Mouse (Mus musculus): Measurements from ENCODE around the gene Gps2.
"Not testable (repeated sequence)": the region's sequence is repeated elsewhere in the genome, so short reads cannot be mapped to it uniquely, and the experiment has no call there.

The Gps2 gene

DNA sequence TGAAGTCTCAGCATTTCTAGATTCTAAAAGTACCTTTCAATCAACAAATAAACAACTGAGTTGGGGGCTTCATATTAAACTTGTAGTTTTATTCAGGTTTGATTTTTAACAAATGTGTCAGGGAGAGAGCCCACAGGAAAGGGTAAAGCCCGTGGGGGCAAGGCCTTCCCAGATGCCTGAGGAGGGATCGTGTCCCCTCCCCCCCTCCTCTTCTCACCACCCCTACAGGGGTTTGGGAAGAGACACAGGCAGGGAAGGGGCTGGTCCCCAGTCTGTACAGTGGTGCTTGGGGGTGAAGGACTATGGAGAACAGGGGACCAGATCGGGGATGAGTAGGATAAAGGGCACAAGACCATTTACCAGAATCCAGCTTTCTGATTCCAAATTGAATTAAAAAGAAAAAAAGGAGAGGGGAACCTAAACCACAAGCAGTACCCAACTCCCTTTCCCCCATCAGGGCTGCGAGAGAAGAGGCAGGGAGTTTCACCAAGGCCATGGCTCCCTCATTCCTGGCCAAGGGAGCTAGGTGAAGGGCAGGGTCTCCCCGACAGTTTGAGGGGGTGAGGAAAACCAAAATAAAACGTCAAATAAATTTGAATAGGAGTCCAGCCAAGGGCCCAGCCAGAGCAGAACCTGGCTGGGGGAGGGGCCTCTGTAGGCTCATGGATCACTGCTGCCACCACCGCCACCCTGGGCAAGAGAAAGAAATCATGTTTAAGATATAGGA is 3.1 kb downstream of the Gps2 start:
- not testable (repeated sequence) for DNase-seq (ENCODE audit: low read depth, low spot score)

DNA sequence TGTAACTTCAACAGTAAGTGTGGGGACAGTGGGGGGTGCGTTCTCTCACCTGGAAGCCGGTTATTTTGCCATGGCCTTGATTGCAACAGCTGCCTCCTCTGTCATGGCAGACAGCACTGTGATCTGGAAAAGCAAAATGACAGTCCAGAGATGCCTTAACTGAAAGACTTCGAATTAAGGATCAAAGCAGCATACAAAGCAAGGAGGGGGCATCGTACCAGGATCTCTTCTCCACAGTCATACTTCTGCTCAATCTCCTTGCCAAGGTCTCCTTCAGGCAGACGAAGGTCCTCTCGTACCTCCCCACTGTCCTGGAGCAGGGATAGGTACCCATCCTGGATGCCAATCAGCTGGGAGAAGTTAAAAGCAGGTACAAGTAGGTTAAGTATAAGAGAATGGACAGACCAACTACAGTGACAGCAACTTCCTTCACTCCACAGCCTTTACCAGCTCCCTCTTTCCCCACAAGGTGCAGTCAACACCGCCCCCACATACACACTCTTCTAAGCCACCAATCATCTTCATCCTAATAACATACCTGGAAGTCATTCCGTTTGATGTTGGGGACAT is 3.8 kb downstream of the Gps2 start:
- DNase-seq (ENCODE audit: low read depth, low spot score): no peak

DNA sequence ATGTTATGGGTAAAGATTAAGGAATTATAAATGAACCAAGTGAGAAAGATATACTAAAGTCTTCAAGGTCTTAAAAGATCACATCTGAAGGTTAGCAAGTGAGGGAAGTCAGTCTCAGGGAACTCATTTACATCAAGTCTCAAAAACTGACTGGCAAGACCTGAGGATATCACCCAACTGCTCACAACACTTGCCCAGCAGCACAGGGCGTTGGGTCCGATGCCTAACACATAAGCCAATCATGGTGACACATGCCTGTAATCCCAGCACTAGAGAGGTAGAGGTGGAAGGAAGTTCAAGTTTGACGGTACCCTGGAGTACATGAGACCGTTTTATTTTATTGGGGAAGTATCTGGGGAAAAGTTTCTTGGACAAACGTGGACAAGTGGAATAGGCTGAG is 4.4 kb downstream of the Gps2 start:
- no peak for DNase-seq (ENCODE audit: low read depth, low spot score)

DNA sequence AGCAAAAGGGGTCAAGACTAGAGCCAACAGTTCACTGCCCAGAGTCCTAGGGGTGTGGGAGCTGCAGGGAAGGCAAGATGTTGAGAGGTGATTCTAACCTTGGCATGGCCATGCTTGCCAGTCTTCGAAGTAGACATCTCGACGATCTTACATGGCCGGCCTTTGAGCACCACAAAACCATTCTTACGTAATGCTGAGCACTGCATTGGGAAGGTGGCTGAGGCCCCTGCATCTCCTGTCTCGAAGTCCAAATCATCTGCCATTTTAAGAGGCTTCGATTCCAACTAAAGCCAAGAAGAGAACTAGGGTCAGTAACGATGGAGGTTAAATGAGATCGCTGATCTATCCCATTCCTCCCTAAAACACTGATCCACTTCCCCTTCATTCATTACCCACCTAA is 5.4 kb downstream of the Gps2 start:
- no peak for DNase-seq (ENCODE audit: low read depth, low spot score)

DNA sequence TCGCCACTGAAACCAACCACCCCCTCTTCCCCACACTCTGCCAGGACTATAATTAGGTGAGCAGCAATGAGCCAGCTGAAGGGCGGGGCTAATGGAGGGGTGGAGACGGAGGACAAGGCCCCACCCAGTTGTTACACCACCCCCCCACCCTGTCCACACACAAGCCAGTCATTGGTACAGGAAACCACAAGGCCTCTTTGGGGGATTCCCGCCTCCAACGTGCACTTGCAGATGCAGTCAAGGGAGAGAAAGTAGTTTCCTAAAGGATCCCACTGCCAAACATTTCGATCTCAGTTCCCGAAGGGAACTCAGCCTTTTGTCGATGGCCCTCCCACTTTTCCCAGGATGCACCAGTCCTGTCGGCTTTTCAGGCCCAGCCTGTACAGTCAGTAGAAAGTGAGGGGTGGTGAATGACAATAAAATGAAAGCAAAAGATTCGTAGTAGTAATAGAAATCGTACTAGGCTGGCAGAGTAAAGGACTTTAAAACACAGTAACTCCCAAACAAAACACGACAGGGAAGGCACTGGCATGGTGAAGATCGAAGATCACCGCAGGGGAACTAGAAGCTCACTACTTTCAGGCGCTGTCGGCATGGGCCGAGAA is 6.1 kb downstream of the Gps2 start:
- DNase-seq (ENCODE audit: low read depth, low spot score): no peak

DNA sequence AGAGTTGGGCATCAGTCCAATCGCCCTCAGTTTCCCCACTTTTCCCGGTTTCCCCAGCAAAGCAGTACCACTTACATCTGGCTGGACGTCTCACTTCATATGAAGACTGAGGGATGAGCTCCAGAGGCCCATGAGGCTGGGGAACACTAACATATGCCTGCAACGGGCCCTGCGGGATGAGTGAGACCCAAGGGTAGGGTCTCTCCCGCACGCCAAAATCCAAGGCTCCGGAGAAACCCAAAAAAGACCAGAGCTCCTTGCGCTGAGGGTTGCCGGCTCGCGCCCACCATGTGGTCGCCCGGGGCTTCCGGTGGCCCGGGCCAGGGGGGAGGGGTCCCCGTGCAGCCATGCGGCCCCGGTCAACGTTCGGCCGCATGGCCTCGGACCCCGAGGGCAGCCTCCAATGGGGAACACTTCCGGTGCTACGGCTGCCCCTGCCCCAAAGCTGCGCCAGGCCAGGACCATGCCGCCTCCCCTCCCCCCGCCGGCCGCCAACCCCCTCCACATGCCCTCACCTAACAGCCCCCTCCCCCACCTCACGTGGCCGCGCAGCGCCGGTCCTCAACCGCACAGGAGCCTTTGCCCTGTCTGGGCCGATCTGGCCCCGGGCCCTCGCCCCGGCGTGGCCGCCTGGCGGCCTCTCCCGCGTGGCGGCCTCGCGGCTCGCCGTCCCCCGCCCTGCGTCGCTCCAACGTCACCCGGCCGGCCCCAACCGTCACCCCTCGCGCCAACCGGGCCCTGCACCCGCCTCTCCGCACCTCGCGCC is 6.8 kb downstream of the Gps2 start:
- DNase-seq (ENCODE audit: low read depth, low spot score): no peak

DNA sequence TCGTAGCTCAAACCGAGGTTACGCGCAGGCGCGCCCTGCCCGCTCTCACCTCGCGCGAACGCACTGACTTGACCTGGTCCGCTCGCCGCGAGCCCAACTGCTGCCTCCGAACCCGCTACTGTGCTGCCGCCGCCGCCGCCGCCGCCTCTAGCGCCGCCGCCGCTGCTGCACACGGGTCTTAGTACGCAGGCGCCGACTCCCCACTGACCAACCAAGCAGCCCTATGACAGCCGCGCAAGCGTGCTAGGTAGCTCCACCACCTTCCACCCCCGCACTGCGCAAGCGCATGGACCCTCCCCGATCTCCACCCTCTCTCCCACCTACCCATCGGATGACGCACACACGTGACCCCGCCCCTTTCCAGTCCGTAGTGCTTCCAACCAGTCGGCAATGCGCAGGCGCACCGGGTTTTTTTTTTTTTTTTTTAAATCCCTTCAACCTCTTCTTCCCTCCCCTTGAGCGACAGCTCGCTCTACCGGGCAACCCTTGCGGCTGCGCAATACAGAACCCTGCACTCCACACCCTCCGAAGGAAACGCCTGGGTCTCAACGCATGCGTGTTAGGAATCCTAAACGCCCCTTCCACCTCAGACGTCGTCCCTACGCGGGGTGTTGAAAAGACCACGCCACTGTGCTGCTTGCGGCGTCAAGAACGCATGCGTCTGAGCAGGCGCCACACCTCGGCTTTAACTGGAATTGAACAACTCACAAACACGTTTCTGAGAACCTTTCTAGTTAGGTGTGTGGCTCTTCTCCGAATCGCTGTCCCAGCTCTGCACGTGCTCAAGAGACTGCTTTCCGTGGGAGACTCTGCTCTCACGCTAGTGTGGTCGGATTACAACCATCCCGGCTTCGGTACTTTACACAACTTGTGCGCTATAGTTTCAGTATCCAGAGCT is 7.7 kb downstream of the Gps2 start, which contains the start of gene Eif5a:
Eif5a (minus strand) TSS at position 845 of the 898 bp plus-strand sequence.
- peak; percentile 100 for DNase-seq (ENCODE audit: low read depth, low spot score)

DNA sequence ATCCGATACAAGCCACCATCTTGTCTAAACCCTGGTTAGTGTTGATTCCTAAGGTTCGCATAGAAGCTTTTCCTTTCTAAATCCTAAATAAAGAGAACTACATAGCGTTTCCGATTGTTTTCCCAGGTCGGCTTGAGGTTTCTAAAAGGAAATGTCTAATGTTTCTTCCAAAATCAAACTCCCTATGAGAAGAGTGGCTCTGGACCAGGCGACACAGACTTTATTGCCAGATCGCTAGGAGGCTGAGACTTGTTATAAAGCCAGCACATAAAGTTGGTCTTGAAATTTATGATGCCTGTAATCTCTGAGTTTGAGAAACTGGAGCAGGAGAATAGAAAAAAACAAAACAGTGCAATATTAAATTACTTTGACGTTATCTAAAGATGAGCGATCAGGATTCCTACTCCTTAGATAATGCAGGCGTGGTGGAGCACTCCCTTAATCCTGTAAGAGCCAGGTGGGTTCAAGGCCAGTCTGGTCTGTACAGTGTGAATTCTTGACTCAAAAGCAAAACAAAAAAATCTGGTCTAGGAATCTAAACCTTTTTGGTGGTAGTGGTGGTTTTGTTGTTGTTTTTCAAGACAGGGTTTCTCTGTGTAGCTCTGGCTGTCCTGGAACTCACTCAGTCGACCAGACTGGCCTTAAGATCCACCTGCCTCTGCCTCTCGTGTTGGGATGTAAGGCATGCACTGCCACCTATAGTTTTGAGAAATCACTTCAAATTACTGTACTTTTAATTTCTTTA is 8.5 kb downstream of the Gps2 start:
- no peak for DNase-seq (ENCODE audit: low read depth, low spot score)

DNA sequence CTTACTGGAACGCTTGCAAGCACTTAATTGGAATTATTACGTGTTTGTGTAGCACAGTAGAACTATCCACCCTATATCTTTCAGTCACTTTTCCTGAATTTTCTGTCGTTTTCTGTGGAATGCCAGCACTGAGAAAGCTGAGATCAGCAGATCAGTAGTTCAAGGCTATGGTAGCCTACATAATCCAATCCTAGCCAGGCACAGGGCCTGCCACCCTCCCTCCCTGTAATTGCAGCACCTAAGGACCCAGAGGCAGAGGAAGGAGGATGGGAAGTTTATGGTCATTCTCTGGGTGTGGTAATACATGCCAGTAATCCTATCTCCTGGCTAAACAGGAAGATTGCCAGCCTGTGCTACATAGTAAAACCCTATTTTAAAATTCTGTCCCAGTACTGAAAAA is 9.1 kb downstream of the Gps2 start:
- DNase-seq (ENCODE audit: low read depth, low spot score): no peak

DNA sequence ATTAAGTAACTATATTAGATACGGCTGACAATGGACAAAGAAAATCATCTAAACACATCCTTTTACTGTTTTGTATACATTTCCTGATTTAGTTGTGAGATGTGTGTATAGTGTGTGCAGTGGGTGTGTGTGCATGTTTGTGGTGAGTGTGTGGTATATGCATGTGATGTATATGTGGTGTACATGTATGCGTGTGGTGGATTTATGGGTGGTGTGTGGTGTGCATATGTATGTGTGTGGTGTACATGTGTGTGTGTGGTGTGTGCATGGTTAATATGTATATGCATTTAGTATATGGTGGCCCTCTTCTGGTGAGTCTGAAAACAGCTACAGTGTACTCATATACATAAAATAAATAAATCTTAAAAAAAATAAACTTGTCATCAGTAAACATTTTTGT is 13.8 kb downstream of the Gps2 start:
- DNase-seq (ENCODE audit: low read depth, low spot score): no peak

DNA sequence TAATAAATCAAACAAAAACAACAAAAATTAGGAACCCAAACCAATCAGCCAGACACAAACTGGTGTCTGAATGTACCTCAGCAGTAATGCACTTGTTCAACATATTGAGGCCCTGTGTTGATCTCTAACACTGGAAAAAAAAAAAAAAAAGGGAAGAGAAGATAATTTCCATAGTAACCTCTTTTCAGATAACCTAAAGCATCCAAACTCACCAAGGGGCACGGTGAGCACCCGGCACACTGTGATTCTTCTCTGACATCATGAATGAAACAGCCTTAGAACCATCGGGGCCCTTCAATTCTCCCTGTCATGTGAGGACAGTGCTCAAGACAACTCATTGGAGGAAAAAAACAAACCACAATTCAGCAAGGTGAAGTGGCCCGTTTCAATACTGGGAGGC is 16.0 kb downstream of the Gps2 start:
- DNase-seq (ENCODE audit: low read depth, low spot score): no peak

DNA sequence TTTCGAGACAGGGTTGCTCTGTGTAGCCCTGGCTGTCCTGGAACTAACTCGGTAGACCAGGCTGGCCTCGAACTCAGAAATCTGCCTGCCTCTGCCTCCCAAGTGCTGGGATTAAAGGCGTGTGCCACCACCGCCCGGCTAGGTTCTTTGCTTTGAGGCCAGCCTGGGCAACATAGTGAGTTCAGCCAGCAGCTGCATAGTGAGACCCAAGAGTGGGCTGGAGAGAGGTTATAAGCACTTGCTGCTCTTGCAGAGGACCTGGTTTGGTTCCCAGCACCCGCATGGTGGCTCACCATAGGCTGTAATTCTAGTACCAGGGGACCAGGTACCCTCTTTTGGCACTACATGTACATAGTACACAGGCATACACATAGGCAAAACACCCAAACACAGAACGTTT is 16.5 kb downstream of the Gps2 start:
- not testable (repeated sequence) for DNase-seq (ENCODE audit: low read depth, low spot score)

DNA sequence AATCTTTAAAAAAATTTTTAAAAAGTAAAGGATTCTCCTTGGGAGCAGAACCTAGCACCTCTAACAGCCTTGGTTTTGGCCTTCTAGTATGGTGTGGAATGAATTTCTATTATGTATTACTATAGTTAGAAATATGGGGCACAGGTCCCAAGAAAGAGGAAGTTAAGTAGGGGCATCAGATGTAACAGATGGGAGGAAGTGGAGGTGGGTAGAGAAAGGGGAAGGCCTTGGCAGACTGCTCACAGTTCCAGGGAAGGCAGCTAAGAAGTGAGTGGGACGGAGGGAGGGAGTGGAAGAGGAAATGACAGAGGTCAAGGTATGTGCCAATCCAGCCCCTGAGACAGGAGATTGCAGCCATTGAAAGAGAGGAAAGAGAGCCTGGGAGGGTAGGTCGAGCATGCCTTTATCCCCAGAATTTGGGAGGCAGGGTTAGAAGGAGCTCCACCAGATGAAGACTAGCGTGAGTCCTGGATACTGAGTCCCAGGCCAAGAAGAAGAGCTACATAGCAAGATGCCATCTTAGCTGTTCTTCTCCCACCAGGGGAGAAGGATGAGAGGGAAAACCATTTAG is 17.4 kb downstream of the Gps2 start:
- no peak for DNase-seq (ENCODE audit: low read depth, low spot score)

DNA sequence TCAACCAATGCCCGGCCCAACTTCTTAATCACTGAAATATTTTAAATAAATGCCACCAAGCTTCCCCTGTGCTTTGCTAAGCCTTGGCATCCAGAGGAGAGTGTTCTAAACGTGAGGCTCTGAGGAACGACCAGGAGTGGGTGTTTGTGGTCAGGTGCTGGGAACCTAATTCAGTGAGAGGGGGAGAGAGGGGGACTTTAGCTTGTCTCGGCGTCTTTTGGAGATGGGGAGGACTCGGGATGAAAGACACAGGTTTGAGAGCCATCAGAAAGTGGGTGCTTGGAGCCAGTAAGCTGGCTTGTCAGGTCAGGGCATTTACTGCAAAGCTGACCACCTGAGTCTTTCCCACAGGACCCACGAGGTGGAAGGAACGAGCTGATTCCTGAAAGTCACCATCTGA is 18.1 kb downstream of the Gps2 start:
- DNase-seq (ENCODE audit: low read depth, low spot score): no peak

DNA sequence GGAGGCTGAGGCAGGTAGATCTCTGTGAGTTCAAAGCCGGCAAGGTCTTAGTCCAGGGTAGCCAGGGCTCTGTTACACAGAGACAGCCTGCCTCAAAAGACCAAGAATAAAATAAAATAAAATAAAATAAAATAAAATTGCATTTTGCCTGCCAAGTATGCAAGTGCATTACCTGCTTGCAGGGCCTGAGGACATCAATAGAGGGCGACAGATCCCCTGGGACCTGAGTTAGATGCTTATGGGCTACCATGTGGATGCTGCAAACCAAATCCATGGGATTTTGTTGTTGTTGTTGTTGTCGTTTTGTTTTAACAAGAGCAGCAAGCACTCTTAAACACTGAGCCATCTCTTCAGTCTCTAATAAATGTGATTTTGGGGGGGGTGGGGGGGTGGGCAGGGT is 18.6 kb downstream of the Gps2 start:
- no peak for DNase-seq (ENCODE audit: low read depth, low spot score)

DNA sequence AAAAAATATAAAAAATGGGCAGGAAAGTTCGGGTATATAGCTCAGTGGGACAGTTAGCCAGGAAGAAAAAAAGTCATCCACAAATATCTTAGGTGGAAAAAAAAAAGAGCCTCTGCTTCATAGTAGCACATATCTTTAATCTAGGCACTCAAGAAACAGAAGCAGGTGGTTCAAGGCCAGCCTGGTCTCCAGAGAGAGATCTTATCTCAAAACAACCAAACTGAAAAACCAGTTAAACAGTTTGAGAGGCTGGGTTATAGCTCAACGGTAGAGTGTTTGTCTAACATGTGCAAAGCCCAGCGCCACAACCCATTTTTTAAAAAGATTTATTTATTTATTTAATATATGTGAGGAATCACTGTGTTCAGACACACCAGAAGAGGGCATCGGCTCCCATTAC is 19.4 kb downstream of the Gps2 start:
- DNase-seq (ENCODE audit: low read depth, low spot score): no peak

DNA sequence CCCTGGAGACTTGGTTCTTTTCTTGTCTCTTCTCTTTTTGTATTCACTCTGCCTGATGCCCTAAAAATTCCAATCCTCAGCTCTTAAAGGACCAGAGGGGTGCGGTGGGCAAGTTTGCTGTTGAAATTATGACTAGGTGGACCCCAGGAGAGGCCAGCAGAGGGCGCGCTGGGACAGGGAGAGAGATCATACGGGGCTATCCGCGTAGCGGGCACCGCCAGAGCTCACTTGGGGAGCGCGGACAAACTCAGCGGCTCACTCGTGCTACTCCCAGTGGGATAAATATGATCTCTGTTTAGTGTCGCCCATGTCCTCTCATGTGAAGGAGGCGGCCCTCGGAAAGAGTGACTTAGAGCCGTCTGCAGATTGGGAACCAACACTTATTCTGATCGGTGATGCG is 20.5 kb downstream of the Gps2 start:
- no peak for DNase-seq (ENCODE audit: low read depth, low spot score)

DNA sequence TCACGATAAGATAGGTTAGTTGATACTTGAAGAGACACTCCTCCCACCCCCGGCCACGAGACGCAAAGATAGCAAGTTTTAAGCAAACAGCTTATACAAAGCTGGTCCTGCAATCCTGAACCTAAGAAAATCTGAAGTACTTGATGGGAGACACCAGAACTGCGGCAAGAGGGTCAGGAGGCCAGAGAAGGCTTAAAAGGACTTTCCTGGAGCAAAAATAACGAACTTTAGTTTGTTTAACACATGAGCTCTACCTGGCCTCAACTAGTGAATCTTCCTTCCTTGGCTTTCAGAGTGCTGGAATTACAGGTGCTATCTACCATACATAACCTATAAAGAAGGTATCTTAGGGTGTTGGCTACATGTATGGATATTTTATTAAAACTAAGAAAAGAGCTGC is 21.0 kb downstream of the Gps2 start:
- DNase-seq (ENCODE audit: low read depth, low spot score): no peak

DNA sequence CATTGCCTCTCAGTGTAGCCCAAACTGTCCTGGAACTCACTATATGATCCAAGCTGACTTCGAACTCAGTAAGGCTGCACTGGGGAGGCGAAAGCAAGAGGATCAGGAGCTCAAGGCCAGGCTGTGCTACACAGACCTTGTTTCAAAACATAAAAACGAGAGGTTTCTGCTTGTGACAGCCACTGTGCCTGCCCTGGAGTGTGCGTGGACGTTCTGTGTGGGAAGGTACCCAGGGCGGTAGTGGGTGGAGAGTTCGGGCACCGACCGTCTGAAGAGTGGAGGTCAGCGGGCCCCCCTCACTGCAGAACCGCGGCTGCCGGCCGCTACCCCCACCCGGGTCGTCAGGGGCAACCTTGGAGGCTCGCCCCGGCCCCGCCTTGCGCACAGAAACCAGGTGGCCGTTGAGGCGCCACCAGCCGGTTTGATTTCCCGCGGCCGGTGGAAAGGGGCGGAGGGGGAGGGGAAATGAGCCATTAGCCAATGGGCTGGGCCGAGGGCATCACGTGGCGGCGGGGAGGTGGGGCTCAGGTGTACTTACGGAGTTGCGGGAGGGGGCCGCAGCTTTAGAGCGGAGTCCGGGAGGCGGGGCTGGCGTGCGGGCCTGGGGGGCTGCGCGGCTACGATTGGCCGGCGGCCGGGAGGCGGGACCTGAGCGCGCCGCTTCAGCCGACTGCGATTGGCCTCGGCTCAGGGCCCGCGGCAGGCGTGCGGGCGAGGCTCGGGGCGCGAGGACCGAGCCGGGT is 21.6 kb downstream of the Gps2 start, which contains the start of gene Ybx2:
Ybx2 (plus strand) TSS at position 660 of the 743 bp plus-strand sequence.
- peak; percentile 85 for DNase-seq (ENCODE audit: low read depth, low spot score)

DNA sequence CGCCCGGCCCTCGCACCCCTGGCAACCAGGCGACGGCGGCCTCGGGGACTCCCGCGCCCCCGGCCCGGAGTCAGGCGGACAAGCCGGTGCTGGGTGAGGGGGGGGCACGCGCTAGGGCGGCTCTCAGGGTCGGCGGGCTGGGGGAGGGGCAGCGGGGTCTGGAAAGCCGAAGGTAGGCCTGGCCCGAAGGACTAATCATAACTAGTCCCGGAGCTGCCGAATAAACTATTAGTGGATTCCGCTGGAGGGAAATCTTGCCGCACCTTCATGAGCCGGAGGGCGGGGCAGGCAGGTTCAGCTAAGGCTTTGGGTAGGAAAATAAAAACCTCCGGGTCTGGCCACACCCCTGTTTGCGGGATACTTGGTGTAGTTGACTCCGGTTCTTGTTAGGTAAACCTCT is 22.5 kb downstream of the Gps2 start:
- DNase-seq (ENCODE audit: low read depth, low spot score): no peak

All from brain, embryonic 18.5 days (tissue).